Mouse (Mus musculus) spleen, adult 12 weeks (tissue): Measurements from ENCODE around the gene Nlgn1.
"Not testable (repeated sequence)": the region's sequence is repeated elsewhere in the genome, so short reads cannot be mapped to it uniquely, and the experiment has no call there.

Experiments used
- DNase-seq: peaks from one replicate; pipeline ENCODE4 v3.0.0; 2022; ENCODE audit warnings: low spot score

The Nlgn1 gene

GRCm38 (mm10) chr3:25645895-25646691 lies 686.2 kb downstream of the Nlgn1 start:
- no peak for DNase-seq

- DNase-seq, result no peak
These were observed 703.1 kb downstream of the Nlgn1 start for GRCm38 (mm10) chr3:25629198-25629597.

- DNase-seq, result no peak
These were observed 725.7 kb downstream of the Nlgn1 start for GRCm38 (mm10) chr3:25606597-25606996.

GRCm38 (mm10) chr3:25597513-25597912 lies 734.7 kb downstream of the Nlgn1 start:
- DNase-seq, result no peak

GRCm38 (mm10) chr3:25575526-25575925 lies 756.7 kb downstream of the Nlgn1 start:
- no peak for DNase-seq

GRCm38 (mm10) chr3:25574840-25575239 lies 757.4 kb downstream of the Nlgn1 start:
- no peak for DNase-seq

GRCm38 (mm10) chr3:25558513-25558912 lies 773.7 kb downstream of the Nlgn1 start:
- not testable (repeated sequence) for DNase-seq

GRCm38 (mm10) chr3:25549097-25549496 lies 783.2 kb downstream of the Nlgn1 start:
- DNase-seq, result not testable (repeated sequence)

- not testable (repeated sequence) for DNase-seq
These were observed 808.0 kb downstream of the Nlgn1 start for GRCm38 (mm10) chr3:25524236-25524635.

- DNase-seq, result no peak
These were observed 869.2 kb downstream of the Nlgn1 start for GRCm38 (mm10) chr3:25463051-25463450.

- no peak for DNase-seq
These were observed 875.9 kb downstream of the Nlgn1 start for GRCm38 (mm10) chr3:25456250-25456860.

- no peak for DNase-seq
These were observed 879.9 kb downstream of the Nlgn1 start for GRCm38 (mm10) chr3:25452314-25452713.

GRCm38 (mm10) chr3:25450471-25450870 lies 881.8 kb downstream of the Nlgn1 start:
- no peak for DNase-seq

- no peak for DNase-seq
These were observed 882.9 kb downstream of the Nlgn1 start for GRCm38 (mm10) chr3:25449356-25449755.

GRCm38 (mm10) chr3:25447181-25447580 lies 885.1 kb downstream of the Nlgn1 start:
- DNase-seq, result no peak

GRCm38 (mm10) chr3:25443657-25444056 lies 888.6 kb downstream of the Nlgn1 start:
- no peak for DNase-seq

GRCm38 (mm10) chr3:25442617-25443016 lies 889.6 kb downstream of the Nlgn1 start:
- no peak for DNase-seq

- DNase-seq, result no peak
These were observed 905.3 kb downstream of the Nlgn1 start for GRCm38 (mm10) chr3:25426931-25427330.

- DNase-seq, result no peak
These were observed 920.3 kb downstream of the Nlgn1 start for GRCm38 (mm10) chr3:25412003-25412402.
